Mouse (Mus musculus) erythroblast, embryonic 14.5 days (primary cell): Measurements from ENCODE around the gene Stx8.

Source experiments
- GATA1 ChIP-seq: IDR thresholded peaks from 2 replicates; pipeline ENCODE4 v1.6.1; 2012; ENCODE audit warnings: low read length, inconsistent platforms, mixed read lengths
- TAL1 ChIP-seq: IDR thresholded peaks from 3 replicates; pipeline ENCODE4 v1.6.1; 2012; ENCODE audit warnings: low read length, inconsistent platforms, mixed read lengths

- TF ChIP-seq TAL1 (no peak), GATA1 (no peak)
These were observed 120.2 kb downstream of the Stx8 start for GRCm38 (mm10) chr11:68086221-68086620.
